Mouse (Mus musculus) megakaryocyte, embryonic 14.5 days (primary cell): ENCODE results near the gene Riok2. TPM values are rescaled to one million over a fixed set of nuclear protein-coding genes. Genes with fewer than 3 reads are reported as not detected.

Experiments used
- H3K27me3 ChIP-seq: replicated peaks from 2 replicates; pipeline ENCODE3; 2012; ENCODE audit warnings: inconsistent platforms
- H3K36me3 ChIP-seq: replicated peaks from 2 replicates; pipeline ENCODE3; 2012; ENCODE audit warnings: low read length, inconsistent platforms, mixed read lengths
- H3K4me1 ChIP-seq: 2 replicates; pipeline ENCODE4 v1.6.1; 2012; ENCODE audit warnings: inconsistent platforms
- H3K4me3 ChIP-seq: replicated peaks from 2 replicates; pipeline ENCODE3; 2012; ENCODE audit warnings: moderate library complexity, mild to moderate bottlenecking, inconsistent platforms
- H3K9me3 ChIP-seq: 2 replicates; pipeline ENCODE4 v1.6.1; 2012; ENCODE audit warnings: inconsistent platforms
- FLI1 ChIP-seq: IDR thresholded peaks from 2 replicates; pipeline ENCODE4 v1.6.1; 2012; ENCODE audit warnings: low read length, inconsistent platforms, mixed read lengths
- GATA1 ChIP-seq: IDR thresholded peaks from 3 replicates; pipeline ENCODE4 v1.6.1; 2012; ENCODE audit warnings: mixed read lengths, low read length, inconsistent platforms, borderline replicate concordance
- polyA plus RNA-seq: library from polyadenylated mRNA; stranded (reverse); fragments of >175 nt; gene quantifications from 2 replicates; pipeline ENCODE4 v1.2.3, GENCODE M21; 2012; ENCODE audit warnings: low replicate concordance; ENCODE audit not compliant: insufficient read depth

Gene Riok2
- polyA plus RNA-seq, 1 experiment, result 6.4 TPM

DNA sequence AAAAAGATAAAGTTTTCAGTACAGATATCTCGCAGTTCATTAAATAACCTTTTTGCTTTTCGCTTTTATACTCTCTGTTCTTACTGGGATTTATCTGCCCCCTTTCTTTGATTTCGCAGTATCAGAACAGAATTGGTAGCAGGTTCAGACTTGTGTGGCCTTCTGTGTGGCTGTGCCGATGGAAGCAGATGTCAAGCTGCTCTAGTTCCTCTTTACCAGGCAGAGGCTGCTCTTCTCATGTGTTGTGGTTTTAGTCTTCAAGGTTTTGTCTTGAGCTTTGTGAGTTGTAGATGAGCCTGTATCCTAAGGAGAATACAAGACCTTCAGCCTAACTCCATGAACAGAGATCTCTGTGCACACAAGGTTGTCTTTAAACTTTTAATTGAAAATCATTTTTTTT, 17.7 kb downstream of the Riok2 start:
- Histone ChIP-seq H3K9me3 (no peaks in the 10 kb centered on the region), H3K27me3 (no peaks in the 10 kb centered on the region), H3K4me3 (no peak overlapping the region), H3K4me1 (peaks cover 9% of the 10 kb centered on the region; the same call in 1 of the 2 replicates), H3K36me3 (peaks cover 74% of the 10 kb centered on the region)
- no peak for TF ChIP-seq GATA1
- no peak for TF ChIP-seq FLI1

DNA sequence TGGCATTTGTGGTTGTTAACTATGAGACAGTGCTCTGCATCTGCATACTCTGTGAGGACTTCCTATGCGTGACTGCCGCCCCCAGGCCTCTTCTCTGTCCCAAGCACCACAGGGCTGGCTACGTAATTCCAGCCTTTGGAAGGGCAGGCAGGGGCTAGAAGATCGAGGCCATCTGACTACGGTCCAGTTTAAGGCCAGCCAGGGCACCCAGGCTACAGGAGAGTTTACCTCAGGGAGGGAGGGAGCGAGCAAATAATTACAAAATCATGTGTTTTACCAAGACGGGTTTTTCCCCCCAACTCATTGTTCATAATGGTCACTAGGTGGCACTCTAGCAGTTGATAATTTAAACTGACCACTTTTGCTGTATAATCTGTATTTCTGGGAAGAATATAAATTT, 18.8 kb downstream of the Riok2 start:
- Histone ChIP-seq H3K36me3 (peaks cover 64% of the 10 kb centered on the region), H3K27me3 (no peaks in the 10 kb centered on the region), H3K4me1 (peaks cover 16% of the 10 kb centered on the region; the same call in 1 of the 2 replicates), H3K9me3 (no peaks in the 10 kb centered on the region), H3K4me3 (no peak overlapping the region)
- TF ChIP-seq FLI1, result no peak
- TF ChIP-seq GATA1, result no peak

DNA sequence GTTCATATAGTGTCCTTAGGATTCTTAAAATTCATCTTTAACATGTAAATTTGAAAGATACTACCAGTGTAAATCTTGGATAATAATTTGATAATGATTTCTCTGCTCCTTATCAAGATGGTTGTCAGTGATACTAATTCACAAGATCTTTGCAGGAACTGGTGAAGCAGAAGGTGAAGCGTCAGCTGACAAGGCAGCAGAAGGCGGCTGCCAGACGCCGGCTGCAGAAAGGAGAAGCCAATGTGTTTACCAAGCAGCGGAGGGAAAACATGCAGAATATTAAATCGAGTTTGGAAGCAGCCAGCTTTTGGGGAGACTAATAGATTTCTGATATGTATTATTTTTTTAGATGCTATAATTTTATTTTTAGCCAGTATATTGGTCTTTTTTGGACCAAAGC, 19.2 kb downstream of the Riok2 start:
- peaks cover 19% of the 10 kb centered on the region for H3K4me1 ChIP-seq
- H3K9me3 ChIP-seq, result no peaks in the 10 kb centered on the region
- no peak for TF ChIP-seq GATA1
- no peak for TF ChIP-seq FLI1
- no peaks in the 10 kb centered on the region for H3K27me3 ChIP-seq
- H3K4me3 ChIP-seq, result no peak overlapping the region
- peaks cover 59% of the 10 kb centered on the region for H3K36me3 ChIP-seq

DNA sequence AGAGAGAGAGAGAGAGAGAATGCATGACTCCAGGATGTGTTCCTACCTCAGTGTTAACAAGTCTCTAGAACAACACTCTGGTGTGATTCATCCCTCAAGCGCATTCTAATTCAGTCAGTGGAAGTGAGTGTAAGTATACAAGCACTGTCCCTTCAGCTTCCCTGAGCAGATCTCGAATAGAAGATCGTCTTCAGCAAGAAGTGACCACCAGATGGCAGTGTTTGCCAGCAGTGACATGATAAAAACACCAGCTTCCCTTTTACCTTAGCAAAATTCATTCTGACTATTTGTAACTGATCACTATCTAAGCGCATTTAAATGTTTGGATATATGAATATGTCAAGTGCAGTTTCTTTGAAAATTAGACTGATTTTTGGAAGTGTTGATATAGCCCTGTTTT, 20.2 kb downstream of the Riok2 start:
- peaks cover 49% of the 10 kb centered on the region for H3K36me3 ChIP-seq
- H3K4me3 ChIP-seq, result no peak overlapping the region
- no peaks in the 10 kb centered on the region for H3K9me3 ChIP-seq

DNA sequence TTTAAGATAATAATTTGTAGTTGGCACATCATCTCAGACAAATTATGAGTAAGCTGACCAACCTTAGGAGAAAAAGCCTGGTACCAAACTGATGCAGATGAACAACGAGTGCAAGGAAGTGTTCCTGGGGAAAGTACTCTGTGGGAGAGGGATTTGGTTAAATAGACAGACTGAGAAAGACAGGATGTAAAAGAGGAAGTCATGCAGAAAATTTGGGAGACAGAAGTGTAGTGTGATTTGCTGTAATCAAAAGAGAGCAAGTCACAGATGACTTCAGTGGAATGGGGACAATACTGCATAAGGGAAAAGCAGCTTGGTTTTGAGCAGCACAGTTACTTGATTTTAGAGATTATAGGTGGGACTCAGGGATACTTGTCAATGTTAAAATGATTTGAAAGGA, 22.8 kb downstream of the Riok2 start:
- Histone ChIP-seq H3K27me3 (no peaks in the 10 kb centered on the region), H3K4me3 (no peak overlapping the region), H3K9me3 (no peaks in the 10 kb centered on the region), H3K36me3 (peaks cover 28% of the 10 kb centered on the region), H3K4me1 (peaks cover 24% of the 10 kb centered on the region)
- TF ChIP-seq GATA1 (no peak), FLI1 (no peak)

More for the DNA sequence above, 20.2 kb downstream of the Riok2 start:
- Histone ChIP-seq H3K27me3 (no peaks in the 10 kb centered on the region), H3K4me1 (peaks cover 25% of the 10 kb centered on the region)
- TF ChIP-seq GATA1, result no peak
- no peak for TF ChIP-seq FLI1

DNA sequence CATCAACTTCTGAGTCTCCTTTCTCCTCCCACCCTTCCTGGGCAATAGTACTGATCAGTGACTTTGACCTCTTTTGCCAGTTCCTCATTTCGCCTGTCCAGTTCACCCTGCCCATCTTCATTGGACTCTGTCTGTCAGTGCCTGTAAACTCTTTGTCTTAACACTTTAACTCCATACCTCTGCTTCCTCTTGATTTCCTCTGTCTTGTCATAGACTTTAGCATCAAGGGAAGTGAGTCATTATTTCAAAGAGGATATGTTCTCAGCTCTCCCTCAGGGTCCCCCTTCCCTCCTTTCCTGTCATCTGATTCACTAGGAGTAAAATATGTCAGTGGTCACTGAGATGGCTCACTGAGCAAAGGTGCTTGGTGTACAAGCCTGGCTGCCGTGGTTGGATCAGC, 24.6 kb downstream of the Riok2 start:
- Histone ChIP-seq H3K4me1 (peaks cover 20% of the 10 kb centered on the region), H3K4me3 (no peak overlapping the region), H3K9me3 (no peaks in the 10 kb centered on the region), H3K27me3 (no peaks in the 10 kb centered on the region), H3K36me3 (peaks cover 17% of the 10 kb centered on the region)
- TF ChIP-seq FLI1, result no peak
- TF ChIP-seq GATA1, result no peak

DNA sequence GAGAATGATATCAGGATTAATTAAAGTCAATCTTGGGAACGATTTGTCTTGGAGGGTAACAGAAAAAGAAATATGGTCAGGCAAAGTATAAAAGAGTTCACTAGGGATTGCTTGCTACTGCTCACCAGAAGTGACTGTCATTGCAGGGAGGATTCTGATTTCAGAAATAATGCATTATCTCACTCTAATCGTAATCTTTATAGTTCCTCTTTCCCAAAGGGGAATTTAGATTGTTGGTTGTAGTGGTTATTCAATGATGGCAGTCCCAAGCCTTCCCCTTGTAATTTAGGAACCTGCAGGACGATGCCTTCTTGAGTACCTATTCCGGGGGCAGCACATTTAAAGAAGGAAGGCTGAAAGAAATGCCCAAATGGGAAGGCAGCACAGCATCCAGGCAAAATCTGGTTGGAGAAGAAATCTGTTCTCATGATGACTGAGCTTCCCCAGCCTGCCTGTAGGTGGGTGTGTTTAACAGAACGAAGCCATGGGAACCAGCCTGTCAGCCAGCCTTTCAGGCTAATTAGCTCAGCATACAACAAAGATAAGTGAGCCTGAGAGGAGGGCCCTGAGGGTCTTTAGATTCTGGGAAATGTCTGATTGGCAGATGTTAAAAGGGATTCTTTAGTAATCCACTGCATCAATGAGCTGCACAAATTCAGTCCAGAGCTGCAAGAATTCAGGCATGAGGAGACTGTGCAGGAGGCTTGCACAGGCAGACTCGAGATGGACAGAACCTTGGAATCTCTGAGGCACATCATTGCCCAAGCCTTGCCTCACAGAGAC, 28.3 kb downstream of the Riok2 start, which contains the start of gene Lix1:
TSS of gene Lix1 (plus strand) at position 451 of the 783 bp plus-strand sequence.
- no peak within 1 kb of the TSS for H3K4me3 ChIP-seq
- H3K4me1 ChIP-seq, result peaks cover 25% of the 10 kb centered on the region
- no peaks in the 10 kb centered on the region for H3K9me3 ChIP-seq
- no peaks in the 10 kb centered on the region for H3K36me3 ChIP-seq
- TF ChIP-seq FLI1, result no peak
- no peak for TF ChIP-seq GATA1
- H3K27me3 ChIP-seq, result no peaks in the 10 kb centered on the region

DNA sequence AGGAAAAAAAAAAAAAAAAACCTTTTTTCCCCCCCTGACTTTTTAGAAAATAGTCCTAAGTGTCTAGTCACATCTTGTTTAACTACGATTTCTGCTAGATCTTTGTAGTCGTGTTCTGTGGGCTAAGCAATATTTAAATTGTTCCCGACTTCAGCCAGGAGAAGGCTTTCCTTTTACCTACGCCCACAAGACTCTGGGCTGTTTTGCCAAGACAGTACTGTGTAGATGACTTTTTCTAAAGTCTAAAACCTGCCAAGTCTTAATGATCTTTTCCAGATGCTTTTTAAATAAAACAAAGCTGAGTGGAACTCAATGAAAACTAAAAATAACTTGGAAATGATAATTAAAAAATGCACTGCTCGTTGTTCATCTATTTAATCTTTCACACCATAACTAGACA, 28.9 kb downstream of the Riok2 start:
- Histone ChIP-seq H3K4me3 (no peak overlapping the region), H3K36me3 (no peaks in the 10 kb centered on the region), H3K27me3 (no peaks in the 10 kb centered on the region), H3K9me3 (no peaks in the 10 kb centered on the region), H3K4me1 (peaks cover 20% of the 10 kb centered on the region)
- TF ChIP-seq GATA1, result no peak
- TF ChIP-seq FLI1, result no peak

DNA sequence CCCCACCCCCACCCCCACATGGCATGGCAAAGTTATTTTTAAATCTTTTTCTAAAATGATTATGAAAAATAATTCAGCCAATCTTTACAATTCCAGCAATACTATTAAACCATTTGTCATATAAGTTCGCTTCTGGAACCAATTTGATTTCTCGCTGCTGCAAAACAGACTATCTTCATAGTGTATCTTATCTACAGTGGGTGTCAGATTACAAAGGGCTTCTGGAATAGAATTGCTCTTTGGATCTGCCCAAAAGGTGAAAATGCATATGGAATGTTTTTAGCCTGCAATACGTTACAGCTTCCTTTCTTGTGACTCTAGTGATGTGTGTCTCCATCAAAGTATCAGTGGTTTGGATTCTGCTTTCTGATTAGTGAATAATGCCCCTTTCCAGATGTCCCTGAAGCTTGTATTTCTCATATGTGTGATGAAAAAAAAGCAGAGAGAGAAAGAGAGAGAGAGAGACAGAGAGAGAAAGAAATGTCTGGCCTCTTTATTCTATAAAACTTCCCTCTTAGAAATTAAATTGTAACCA, 29.5 kb downstream of the Riok2 start:
- no peak for TF ChIP-seq FLI1
- no peak for TF ChIP-seq GATA1
- Histone ChIP-seq H3K27me3 (no peaks in the 10 kb centered on the region), H3K4me1 (peaks cover 15% of the 10 kb centered on the region), H3K36me3 (no peaks in the 10 kb centered on the region), H3K4me3 (no peak overlapping the region), H3K9me3 (no peaks in the 10 kb centered on the region)

DNA sequence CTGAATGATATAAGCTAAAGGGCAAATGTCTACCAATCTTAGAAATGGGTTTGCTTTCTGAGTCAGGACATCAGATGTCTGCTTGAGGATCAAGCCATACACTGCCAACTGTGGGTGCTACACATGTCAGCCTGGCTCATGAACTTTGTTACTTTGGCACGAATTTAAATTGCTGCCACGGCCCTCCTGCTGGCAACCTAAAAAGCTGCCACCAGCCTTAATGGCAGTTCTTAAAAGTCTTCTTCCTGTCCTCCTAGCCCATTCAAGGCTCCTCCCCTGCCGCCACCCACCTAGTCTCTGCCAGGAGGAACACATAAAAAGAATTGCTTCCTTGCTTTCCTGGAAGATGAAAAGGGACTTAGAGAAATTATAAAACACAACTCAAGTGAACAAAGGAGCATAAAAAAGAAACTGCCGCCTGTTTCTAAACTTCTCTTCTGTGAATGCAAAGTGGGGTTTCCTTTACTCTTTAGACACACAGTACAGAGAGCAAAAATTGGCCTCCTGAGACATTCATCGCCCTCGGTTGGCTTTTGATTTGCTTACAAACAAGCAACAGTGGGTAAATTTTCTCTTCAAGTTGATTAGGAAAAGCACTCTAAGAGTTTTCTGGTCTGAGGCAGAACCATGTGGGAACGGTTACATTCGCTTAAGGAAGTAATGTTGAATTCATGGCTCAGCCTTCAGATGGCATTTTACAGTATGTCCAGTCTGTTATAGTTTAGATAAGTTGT, 30.9 kb downstream of the Riok2 start:
- TF ChIP-seq FLI1 (no peak), GATA1 (no peak)
- no peaks in the 10 kb centered on the region for H3K9me3 ChIP-seq
- H3K4me3 ChIP-seq, result no peak overlapping the region
- H3K36me3 ChIP-seq, result no peaks in the 10 kb centered on the region
- H3K27me3 ChIP-seq, result no peaks in the 10 kb centered on the region
- H3K4me1 ChIP-seq, result peaks cover 7% of the 10 kb centered on the region
